Mouse (Mus musculus) stomach, embryonic 14.5 days (tissue): ENCODE results near the gene Ak6. TPM values are rescaled to one million over a fixed set of nuclear protein-coding genes. Genes with fewer than 3 reads are reported as not detected.
A peak's percentile ranks its signal among the peaks of the same experiment; 100 is the strongest.

Experiments used
- ATAC-seq: fragments of 200-750 bp; cut with Nextera tagmentation; 2 replicates; pipeline ENCODE4 v1.8.0; 2017; ENCODE audit warnings: low read depth, moderate TSS enrichment; ENCODE audit not compliant: insufficient number of reproducible peaks, insufficient read depth, low FRiP score
- H3K27ac ChIP-seq: fragments of 300-500 bp; sonication (generic); 2 replicates; pipeline ENCODE4 v1.5.1; 2014; ENCODE audit warnings: mild to moderate bottlenecking, low read length, moderate library complexity, mixed read lengths
- H3K27me3 ChIP-seq: fragments of 300-500 bp; sonication (generic); 2 replicates; pipeline ENCODE4 v1.6.1; 2014; ENCODE audit warnings: low read length, control low read depth, mixed read lengths; ENCODE audit not compliant: control insufficient read depth, insufficient read depth
- H3K36me3 ChIP-seq: fragments of 300-500 bp; sonication (generic); 2 replicates; pipeline ENCODE4 v1.6.1; 2014; ENCODE audit warnings: mild to moderate bottlenecking, control low read depth, low read length, moderate library complexity, mixed read lengths; ENCODE audit not compliant: control insufficient read depth, insufficient read depth
- H3K4me1 ChIP-seq: fragments of 300-500 bp; sonication (generic); 2 replicates; pipeline ENCODE4 v1.6.1; 2014; ENCODE audit warnings: low read length, control low read depth, mixed read lengths; ENCODE audit not compliant: control insufficient read depth, insufficient read depth
- H3K4me2 ChIP-seq: fragments of 300-500 bp; sonication (generic); replicated peaks from 2 replicates; pipeline ENCODE4 v1.6.1; 2014; ENCODE audit warnings: low read depth, low read length, control low read depth
- H3K4me3 ChIP-seq: fragments of 300-500 bp; sonication (generic); 2 replicates; pipeline ENCODE4 v1.5.1; 2014; ENCODE audit warnings: low read depth, low read length, control low read depth
- H3K9ac ChIP-seq: fragments of 300-500 bp; sonication (generic); replicated peaks from 2 replicates; pipeline ENCODE4 v1.6.1; 2014; ENCODE audit warnings: low read depth, mild to moderate bottlenecking, control low read depth, low read length, moderate library complexity, mixed read lengths
- H3K9me3 ChIP-seq: fragments of 300-500 bp; sonication (generic); 2 replicates; pipeline ENCODE4 v1.6.1; 2016; ENCODE audit warnings: low read depth, low read length, control low read depth; ENCODE audit not compliant: control insufficient read depth
- WGBS: fragments of 180-500 bp; shearing (Covaris S2); extraction: QIAGEN DNeasy Blood & Tissue Kit; methylation state at CpG from one replicate; pipeline ENCODE4 v1.1.7; 2014; 5-methylcytosine and 5-hydroxymethylcytosine counted together
- polyA plus RNA-seq: library from polyadenylated mRNA; unstranded; fragments of >200 nt; fragmentation: Nextera tagmentation; extraction: Ambion mirVana; gene quantifications from 2 replicates; pipeline ENCODE4 v1.2.1, GENCODE M21; 2014

Ak6 gene
- polyA plus RNA-seq, 1 experiment from 2014 or later: 284 TPM

- ATAC-seq: no peak
- H3K4me1 ChIP-seq: no peaks in the 10 kb centered on the region
- H3K27ac ChIP-seq: no peak overlapping the region
- 95% methylated on average over 10 of the region's 10 CpGs for WGBS
- H3K36me3 ChIP-seq: no peaks in the 10 kb centered on the region
- peaks cover 4% of the 10 kb centered on the region; the same call in 1 of the 2 replicates for H3K9me3 ChIP-seq
- no peak overlapping the region for H3K4me3 ChIP-seq
- H3K4me2 ChIP-seq: no peak overlapping the region
- no peak overlapping the region for H3K9ac ChIP-seq
- no peaks in the 10 kb centered on the region for H3K27me3 ChIP-seq
Measured at GRCm38 (mm10) chr13:100612251-100612650, 38.5 kb upstream of the Ak6 start.

DNA sequence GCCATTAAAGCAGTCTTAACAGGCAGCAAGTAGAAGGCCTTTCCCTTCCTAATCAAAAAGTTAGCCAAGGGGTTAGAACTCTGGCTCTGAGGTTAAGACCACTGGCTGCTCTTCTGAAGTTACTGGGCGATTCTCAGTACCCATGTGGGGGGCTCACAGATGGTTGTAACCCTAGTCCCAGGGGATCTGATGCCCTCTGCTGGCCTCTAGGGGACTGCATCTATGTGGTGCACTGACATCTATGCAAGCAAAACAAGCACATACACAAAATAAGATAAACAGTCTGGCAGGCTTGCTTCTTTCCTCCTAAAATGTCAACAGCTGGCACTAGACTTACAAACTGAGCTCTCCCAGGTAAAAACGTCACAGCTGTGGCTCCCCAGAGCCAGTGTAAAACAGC, 37.9 kb upstream of the Ak6 start:
- Histone ChIP-seq H3K27ac (no peak overlapping the region), H3K27me3 (no peaks in the 10 kb centered on the region), H3K4me3 (no peak overlapping the region), H3K36me3 (no peaks in the 10 kb centered on the region; the same call in 1 of the 2 replicates), H3K9ac (no peak overlapping the region), H3K4me2 (no peak overlapping the region), H3K4me1 (no peaks in the 10 kb centered on the region), H3K9me3 (peaks cover under 1% of the 10 kb centered on the region; the same call in 1 of the 2 replicates)
- 56% methylated on average over 2 of the region's 2 CpGs for WGBS
- ATAC-seq: no peak

DNA sequence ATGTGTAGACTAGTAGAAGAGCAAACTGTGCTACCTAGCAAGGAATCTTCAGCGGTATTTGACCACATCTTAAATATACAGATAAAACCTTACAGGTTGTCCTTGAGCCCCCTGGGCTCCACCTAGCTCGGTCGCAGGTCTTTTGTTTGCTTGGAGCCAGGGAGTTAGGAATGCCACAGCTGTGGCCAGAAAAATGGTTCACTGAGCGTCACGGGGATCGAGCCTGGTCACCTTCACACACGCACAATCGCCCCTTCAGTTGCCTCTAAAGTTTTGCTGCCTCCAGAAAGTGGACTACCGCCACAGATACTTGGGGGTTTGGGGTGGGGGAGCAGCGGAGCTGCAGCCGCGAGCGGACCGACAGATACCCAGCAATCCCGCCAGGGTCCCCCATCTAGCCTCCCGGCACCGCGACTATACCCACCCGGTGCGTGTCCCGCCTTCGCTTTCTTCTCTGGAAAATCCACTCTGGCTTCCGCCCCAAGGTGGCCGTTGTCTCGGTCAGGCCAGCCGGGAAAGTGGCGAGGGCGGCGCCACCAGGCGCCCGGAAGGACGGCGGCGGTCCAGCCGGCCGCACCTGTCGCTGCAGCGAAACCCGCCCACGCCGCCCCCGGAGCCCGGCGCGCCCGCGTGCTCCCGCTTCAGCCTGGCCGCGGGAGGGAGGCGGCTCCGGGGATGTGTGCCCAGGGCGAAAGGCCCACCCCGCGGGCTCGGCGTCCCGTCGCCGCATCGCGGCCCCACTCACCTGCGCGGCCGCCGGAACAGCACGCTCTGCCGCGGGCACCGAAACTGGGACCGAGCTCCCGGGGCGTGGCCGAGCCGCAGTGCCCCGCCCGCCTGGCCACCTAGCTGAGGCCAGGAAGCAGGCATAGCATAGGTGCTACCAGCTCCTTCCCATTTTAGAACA, 34.3 kb upstream of the Ak6 start, which contains the start of gene Marveld2:
Gene Marveld2, minus strand, starts transcription at position 791 of the 907 bp plus-strand sequence.
- Histone ChIP-seq H3K36me3 (peaks cover 7% of the 10 kb centered on the region), H3K9ac (peak within 1 kb of the TSS; percentile 42), H3K27me3 (no peaks in the 10 kb centered on the region), H3K4me1 (no peaks in the 10 kb centered on the region), H3K4me3 (peak within 1 kb of the TSS; percentile 53), H3K4me2 (peak within 1 kb of the TSS; percentile 81), H3K9me3 (no peaks in the 10 kb centered on the region), H3K27ac (peak within 1 kb of the TSS; percentile 71)
- WGBS: 2% methylated on average over 77 of the region's 77 CpGs
- ATAC-seq: peak; percentile 90

- Histone ChIP-seq H3K36me3 (peaks cover 14% of the 10 kb centered on the region), H3K9me3 (no peaks in the 10 kb centered on the region), H3K27ac (no peak overlapping the region), H3K4me1 (no peaks in the 10 kb centered on the region), H3K27me3 (no peaks in the 10 kb centered on the region), H3K4me3 (no peak overlapping the region), H3K4me2 (no peak overlapping the region), H3K9ac (no peak overlapping the region)
- no peak for ATAC-seq
- WGBS: 83% methylated on average over 13 of the region's 13 CpGs
Measured at GRCm38 (mm10) chr13:100617583-100617982, 33.2 kb upstream of the Ak6 start.

DNA sequence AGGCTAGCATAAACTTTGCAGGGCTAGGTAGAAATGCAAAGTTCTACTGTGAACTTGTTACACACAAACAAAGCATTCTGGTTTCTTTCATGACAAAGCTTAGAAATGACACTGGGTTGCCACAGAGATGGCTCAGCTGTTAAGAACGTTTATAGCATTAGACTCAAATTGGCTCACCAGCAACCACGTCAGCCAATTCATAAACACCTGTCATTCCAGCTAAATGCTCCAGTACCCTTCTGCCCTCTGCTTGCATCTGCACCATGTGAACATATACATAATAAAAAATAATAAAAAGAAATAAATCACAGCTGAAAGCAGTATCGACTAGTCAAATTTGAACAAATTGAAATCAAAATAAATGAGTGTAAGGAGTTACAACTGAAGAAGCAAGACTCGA, 28.5 kb upstream of the Ak6 start:
- 75% methylated on average over 4 of the region's 4 CpGs for WGBS
- no peak overlapping the region for H3K4me2 ChIP-seq
- H3K27ac ChIP-seq: no peak overlapping the region
- H3K9ac ChIP-seq: no peak overlapping the region
- H3K4me3 ChIP-seq: no peak overlapping the region
- no peaks in the 10 kb centered on the region for H3K4me1 ChIP-seq
- ATAC-seq: no peak
- no peaks in the 10 kb centered on the region for H3K9me3 ChIP-seq
- peaks cover 32% of the 10 kb centered on the region for H3K36me3 ChIP-seq
- no peaks in the 10 kb centered on the region for H3K27me3 ChIP-seq

DNA sequence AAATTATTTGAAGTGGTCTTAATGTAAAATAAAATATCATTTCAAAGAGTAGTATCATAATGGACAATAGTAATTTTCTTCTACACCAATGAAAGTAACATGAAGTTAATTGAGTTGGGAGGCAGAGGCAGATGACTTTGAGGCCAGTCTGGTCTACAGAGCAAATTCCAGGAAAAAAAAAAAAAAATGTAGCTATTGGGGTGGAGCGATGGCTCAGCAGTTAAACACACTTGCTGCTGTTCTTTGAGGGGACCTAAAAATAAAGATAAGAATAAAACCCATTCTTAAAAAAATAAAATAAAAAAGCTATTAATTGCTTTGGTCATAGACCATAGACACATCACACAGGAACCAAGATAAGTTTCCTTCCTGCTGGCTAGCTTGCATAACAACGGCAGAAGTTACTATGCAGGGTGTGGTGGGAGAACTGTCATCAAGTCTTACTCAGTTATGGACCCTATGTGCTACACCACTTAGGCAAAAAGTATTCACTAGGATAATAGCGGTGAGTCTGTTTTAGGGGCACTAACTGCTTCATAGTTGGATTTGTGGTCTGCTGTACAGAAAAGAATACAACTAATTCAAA, 16.6 kb upstream of the Ak6 start:
- Histone ChIP-seq H3K27me3 (no peaks in the 10 kb centered on the region), H3K9me3 (no peaks in the 10 kb centered on the region), H3K4me1 (no peaks in the 10 kb centered on the region), H3K4me2 (no peak overlapping the region), H3K27ac (no peak overlapping the region), H3K4me3 (no peak overlapping the region), H3K36me3 (peaks cover 44% of the 10 kb centered on the region), H3K9ac (no peak overlapping the region)
- 88% methylated on average over 3 of the region's 3 CpGs for WGBS
- no peak for ATAC-seq

DNA sequence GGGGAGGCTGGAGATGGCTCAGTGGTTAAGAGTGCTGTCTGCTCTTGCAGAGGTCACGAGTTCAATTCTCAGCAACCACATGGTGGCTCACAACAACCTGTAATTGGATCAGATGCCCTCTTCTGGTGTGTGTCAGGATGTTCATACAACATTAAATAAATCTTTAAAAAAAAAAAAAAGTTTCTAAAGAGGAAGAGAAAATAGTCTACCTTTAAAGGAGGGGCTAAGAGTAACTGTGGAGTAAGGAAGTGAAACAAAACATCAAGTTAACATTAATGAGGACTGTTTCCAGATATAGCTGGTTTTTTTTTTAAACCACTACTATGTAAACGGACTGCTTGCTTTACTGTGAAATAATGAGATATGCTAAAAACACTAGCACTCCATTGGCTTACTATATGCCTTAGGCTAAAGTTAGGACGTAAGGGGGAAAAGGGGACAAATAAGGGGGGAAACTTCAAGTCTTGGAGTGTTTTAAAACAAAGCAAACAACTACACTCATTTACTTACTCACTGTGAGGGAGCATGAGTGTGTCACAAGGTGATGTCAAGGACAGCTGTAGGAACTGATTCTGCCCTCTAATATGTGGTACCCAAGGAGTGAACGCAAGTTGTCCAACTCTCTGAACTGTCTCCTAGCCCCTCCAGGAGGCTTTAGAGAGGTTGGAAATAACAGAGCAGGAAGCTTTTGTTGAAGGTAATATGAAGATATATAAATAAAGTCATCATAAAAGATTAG, 8.1 kb upstream of the Ak6 start:
- Histone ChIP-seq H3K9ac (no peak overlapping the region), H3K4me3 (no peak overlapping the region), H3K27ac (no peak overlapping the region), H3K4me2 (no peak overlapping the region), H3K36me3 (peaks cover 40% of the 10 kb centered on the region), H3K4me1 (no peaks in the 10 kb centered on the region), H3K27me3 (no peaks in the 10 kb centered on the region), H3K9me3 (no peaks in the 10 kb centered on the region)
- 84% methylated on average over 4 of the region's 4 CpGs for WGBS
- no peak for ATAC-seq

DNA sequence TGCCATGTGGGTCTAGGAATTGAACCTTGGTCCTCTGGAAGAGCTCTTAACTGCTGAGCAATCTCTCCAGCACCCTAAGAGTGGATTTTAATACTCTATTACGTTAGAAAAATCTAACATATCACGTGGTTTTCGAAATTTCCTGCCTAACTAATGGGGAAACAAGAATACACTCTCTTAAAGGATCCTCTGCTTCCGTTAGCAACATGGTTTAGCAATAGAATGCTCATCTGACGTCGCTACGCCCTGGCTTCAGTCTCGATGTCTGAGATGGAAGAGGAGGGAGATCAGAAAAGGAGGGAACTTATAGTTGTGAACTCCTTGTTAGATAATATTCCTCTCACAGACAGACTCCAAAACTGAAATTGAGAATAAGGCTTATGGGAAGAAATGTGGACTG, 2.6 kb upstream of the Ak6 start:
- ATAC-seq: no peak
- WGBS: 96% methylated on average over 8 of the region's 8 CpGs
- H3K9ac ChIP-seq: no peak overlapping the region

More for the DNA sequence above, 2.6 kb upstream of the Ak6 start:
- no peak overlapping the region for H3K4me2 ChIP-seq
- H3K4me1 ChIP-seq: peaks cover 3% of the 10 kb centered on the region; the same call in 1 of the 2 replicates
- H3K27me3 ChIP-seq: no peaks in the 10 kb centered on the region
- H3K4me3 ChIP-seq: no peak overlapping the region
- no peaks in the 10 kb centered on the region for H3K9me3 ChIP-seq
- no peak overlapping the region for H3K27ac ChIP-seq
- peaks cover 26% of the 10 kb centered on the region for H3K36me3 ChIP-seq
